In the genomic region with DNA sequence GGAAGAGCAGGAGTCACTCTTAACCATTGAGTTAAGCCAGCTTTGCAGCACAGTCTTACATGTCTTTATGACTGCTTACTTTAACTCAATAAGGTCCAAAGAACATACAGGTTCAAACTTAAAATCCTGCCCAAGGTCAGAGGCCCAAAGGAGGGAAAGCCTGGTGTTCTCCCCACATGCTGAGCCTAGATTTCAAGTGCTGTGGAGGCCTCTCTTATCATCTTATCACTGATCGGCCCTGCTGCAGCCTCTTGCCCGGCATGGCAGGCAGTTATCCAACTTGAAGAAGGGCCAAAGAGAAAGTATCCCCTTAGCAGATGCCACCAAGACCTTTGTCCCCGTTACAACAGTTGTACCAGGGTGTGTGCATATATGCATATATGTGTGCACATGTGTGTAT, we compare ENCODE assay signal across 23 mouse cellular contexts.
DNase-seq lines count a peak whose midpoint lies in the region; ATAC-seq and TF ChIP-seq lines count a peak whose summit lies in the region.
"Had no signal": no experiment of that assay in that cellular context is flagged by ENCODE, and none has a peak within 500 bp of the region (broad histone marks: within the 10 kb centered on the region; RNA-seq: fewer than 3 reads in every experiment).

No protein-coding gene starts in this region.

- H3K36me3 ChIP-seq in liver, adult 2 months (ENCODE audit: control insufficient read depth, insufficient read depth, low read length), result no peaks in the 10 kb centered on the region
- no peaks in the 10 kb centered on the region for H3K36me3 ChIP-seq in liver, postnatal 0 days (replicated peaks; ENCODE audit: insufficient read depth, low read length)
- no peaks in the 10 kb centered on the region for H3K36me3 ChIP-seq in intestine, postnatal 0 days (ENCODE audit: control insufficient read depth, insufficient read depth)
- H3K36me3 ChIP-seq: forebrain, embryonic 10.5 days; G1E; heart, embryonic 10.5 days; heart, embryonic 13.5 days had no signal

- TF ChIP-seq EP300 in liver, postnatal 0 days (IDR thresholded peaks at IDR 0.05; ENCODE audit: low read depth), result no peak

- H3K27me3 ChIP-seq in liver, adult 2 months (ENCODE audit: control insufficient read depth, insufficient read depth, low read length), result no peaks in the 10 kb centered on the region
- no peaks in the 10 kb centered on the region for H3K27me3 ChIP-seq in liver, postnatal 0 days (ENCODE audit: insufficient read depth, low read length)
- no peaks in the 10 kb centered on the region for H3K27me3 ChIP-seq in intestine, postnatal 0 days (replicated peaks; ENCODE audit: control insufficient read depth, insufficient read depth, low read length)
- H3K27me3 ChIP-seq: forebrain, embryonic 13.5 days; heart, embryonic 13.5 days had no signal

- no peaks in the 10 kb centered on the region for H3K9me3 ChIP-seq in liver, postnatal 0 days (ENCODE audit: low read length)
- H3K9me3 ChIP-seq in intestine, postnatal 0 days (ENCODE audit: control insufficient read depth), result no peaks in the 10 kb centered on the region
- H3K9me3 ChIP-seq: forebrain, embryonic 10.5 days; forebrain, embryonic 13.5 days; heart, embryonic 10.5 days; heart, embryonic 13.5 days had no signal

- no peak for ATAC-seq in liver, postnatal 0 days
- ATAC-seq in intestine, postnatal 0 days, result peak; percentile 45
- ATAC-seq: forebrain, embryonic 13.5 days; forebrain, embryonic 16.5 days; hindbrain, postnatal 0 days; Patski had no signal

- no peaks in the 10 kb centered on the region for H3K79me2 ChIP-seq in liver, adult 2 months (ENCODE audit: control insufficient read depth, insufficient read depth, low read length)

- no peak overlapping the region for H3K9ac ChIP-seq in liver, adult 2 months (ENCODE audit: low read depth, low read length)
- H3K9ac ChIP-seq in liver, postnatal 0 days (replicated peaks), result no peak overlapping the region
- no peak overlapping the region for H3K9ac ChIP-seq in intestine, postnatal 0 days (ENCODE audit: low read depth, low read length)
- H3K9ac ChIP-seq: forebrain, embryonic 13.5 days; heart, embryonic 13.5 days; hindbrain, embryonic 14.5 days had no signal

- no peak for TF ChIP-seq CTCF in liver, adult 2 months (IDR thresholded peaks at IDR 0.05; ENCODE audit: low read depth, low read length)
- TF ChIP-seq CTCF in liver, postnatal 0 days (IDR thresholded peaks at IDR 0.05; ENCODE audit: low read depth), result no peak
- no peak for TF ChIP-seq CTCF in intestine, postnatal 0 days (IDR thresholded peaks at IDR 0.05; ENCODE audit: low read depth)

- H3K4me2 ChIP-seq in liver, postnatal 0 days (ENCODE audit: low read depth, low read length), result no peak overlapping the region
- no peak overlapping the region for H3K4me2 ChIP-seq in intestine, postnatal 0 days (replicated peaks; ENCODE audit: low read depth)
- H3K4me2 ChIP-seq: forebrain, embryonic 13.5 days; heart, embryonic 13.5 days; hindbrain, embryonic 14.5 days had no signal

- no peak overlapping the region for H3K4me3 ChIP-seq in liver, adult 2 months (ENCODE audit: insufficient read depth, low read depth, low read length)
- H3K4me3 ChIP-seq in liver, postnatal 0 days (ENCODE audit: low read depth, low read length), result no peak overlapping the region
- no peak overlapping the region for H3K4me3 ChIP-seq in intestine, postnatal 0 days (ENCODE audit: low read depth, low read length)
- H3K4me3 ChIP-seq: forebrain, embryonic 10.5 days; forebrain, embryonic 13.5 days; heart, adult 2 months; heart, embryonic 10.5 days; heart, embryonic 13.5 days had no signal

- WGBS in liver, adult 2 months, result 13% methylated on average over 3 of the region's 3 CpGs
- 50% methylated on average over 3 of the region's 3 CpGs for WGBS in liver, postnatal 0 days (ENCODE audit: insufficient replicate concordance)
- WGBS in intestine, postnatal 0 days, result 34% methylated on average over 3 of the region's 3 CpGs

- peak; percentile 14 for DNase-seq in adrenal gland, postnatal 10 days
- no peak for DNase-seq in adrenal gland, adult 8-10 months
- DNase-seq in liver, adult 2 months (ENCODE audit: extremely low read depth, low read depth, low spot score), result peak; percentile 68
- no peak for DNase-seq in liver, postnatal 0 days
- DNase-seq in lung, postnatal 14 days, result no peak
- no peak for DNase-seq in B cell, adult 2 months
- DNase-seq: adrenal gland, postnatal 25 days; cerebellum, adult 9-11 months; gastrocnemius, postnatal 10 days; gastrocnemius, postnatal 36 days; heart, adult 2 months; heart, postnatal 14 days; heart, postnatal 4 days had no signal

- TF ChIP-seq POLR2A in liver, adult 2 months (IDR thresholded peaks at IDR 0.05; ENCODE audit: extremely low read depth, insufficient read depth, low read length), result no peak

- peak overlapping the region; percentile 37 for H3K27ac ChIP-seq in liver, adult 2 months (replicated peaks; ENCODE audit: insufficient read depth, low read depth, low read length)
- no peak overlapping the region for H3K27ac ChIP-seq in liver, postnatal 0 days (ENCODE audit: low read depth)
- no peak overlapping the region for H3K27ac ChIP-seq in intestine, postnatal 0 days (ENCODE audit: low read depth, low read length)
- H3K27ac ChIP-seq: forebrain, embryonic 10.5 days; forebrain, embryonic 13.5 days; heart, adult 2 months; heart, embryonic 10.5 days; heart, embryonic 13.5 days; hindbrain, embryonic 14.5 days; hindbrain, postnatal 0 days had no signal

- peaks cover 14% of the 10 kb centered on the region for H3K4me1 ChIP-seq in liver, adult 2 months (ENCODE audit: control insufficient read depth, insufficient read depth, low read length)
- no peaks in the 10 kb centered on the region for H3K4me1 ChIP-seq in liver, postnatal 0 days (ENCODE audit: insufficient read depth)
- peaks cover 8% of the 10 kb centered on the region; the same call in 1 of the 2 replicates for H3K4me1 ChIP-seq in intestine, postnatal 0 days (replicated peaks; ENCODE audit: control insufficient read depth, insufficient read depth, low read length)
- H3K4me1 ChIP-seq: forebrain, embryonic 13.5 days had no signal

Comparison
In these comparisons a context has a peak if more than half of its experiments do, and no peak if none do; other contexts are left out.
1. DNase-seq: peak in adrenal gland, postnatal 10 days (single experiment) and liver, adult 2 months (single experiment); none in adrenal gland, adult 8-10 months (single experiment), liver, postnatal 0 days (single experiment), lung, postnatal 14 days (single experiment) and B cell, adult 2 months (0 of 2).